Mouse (Mus musculus) stomach, embryonic 16.5 days (tissue): ENCODE data around the gene Parp6. TPM values are rescaled to one million over a fixed set of nuclear protein-coding genes. Genes with fewer than 3 reads are reported as not detected.

Experiments used
- ATAC-seq: fragments of 200-750 bp; cut with Nextera tagmentation; 2 replicates; pipeline ENCODE4 v1.8.0; 2017; ENCODE audit warnings: moderate number of reproducible peaks, moderate TSS enrichment; ENCODE audit not compliant: insufficient read depth, low FRiP score
- H3K27ac ChIP-seq: fragments of 300-500 bp; sonication (generic); 2 replicates; pipeline ENCODE4 v1.5.1; 2014; ENCODE audit warnings: low read length
- H3K27me3 ChIP-seq: fragments of 300-500 bp; sonication (generic); 2 replicates; pipeline ENCODE4 v1.6.1; 2014; ENCODE audit warnings: low read length, control low read depth, mixed read lengths; ENCODE audit not compliant: control insufficient read depth, insufficient read depth
- H3K36me3 ChIP-seq: fragments of 300-500 bp; sonication (generic); 2 replicates; pipeline ENCODE4 v1.6.1; 2014; ENCODE audit warnings: low read length; ENCODE audit not compliant: control insufficient read depth, insufficient read depth
- H3K4me1 ChIP-seq: fragments of 300-500 bp; sonication (generic); 2 replicates; pipeline ENCODE4 v1.6.1; 2014; ENCODE audit warnings: low read length, control low read depth, mixed read lengths; ENCODE audit not compliant: control insufficient read depth, insufficient read depth
- H3K4me2 ChIP-seq: fragments of 300-500 bp; sonication (generic); 2 replicates; pipeline ENCODE4 v1.6.1; 2014; ENCODE audit warnings: low read depth, low read length, mixed read lengths
- H3K4me3 ChIP-seq: fragments of 300-500 bp; sonication (generic); replicated peaks from 2 replicates; pipeline ENCODE4 v1.5.1; 2014; ENCODE audit warnings: mild to moderate bottlenecking, low read length
- H3K9ac ChIP-seq: fragments of 300-500 bp; sonication (generic); 2 replicates; pipeline ENCODE4 v1.6.1; 2014; ENCODE audit warnings: low read length
- H3K9me3 ChIP-seq: fragments of 300-500 bp; sonication (generic); replicated peaks from 2 replicates; pipeline ENCODE4 v1.6.1; 2016; ENCODE audit warnings: low read length, control low read depth; ENCODE audit not compliant: control insufficient read depth
- WGBS: fragments of 180-500 bp; shearing (Covaris S2); extraction: QIAGEN DNeasy Blood & Tissue Kit; methylation state at CpG from one replicate; pipeline ENCODE4 v1.1.7; 2014; 5-methylcytosine and 5-hydroxymethylcytosine counted together
- polyA plus RNA-seq: library from polyadenylated mRNA; unstranded; fragments of >200 nt; fragmentation: Nextera tagmentation; extraction: Ambion mirVana; gene quantifications from 2 replicates; pipeline ENCODE4 v1.2.1, GENCODE M21; 2015

Gene Parp6
- polyA plus RNA-seq, 1 experiment from 2014 or later, result 31.1 TPM

DNA sequence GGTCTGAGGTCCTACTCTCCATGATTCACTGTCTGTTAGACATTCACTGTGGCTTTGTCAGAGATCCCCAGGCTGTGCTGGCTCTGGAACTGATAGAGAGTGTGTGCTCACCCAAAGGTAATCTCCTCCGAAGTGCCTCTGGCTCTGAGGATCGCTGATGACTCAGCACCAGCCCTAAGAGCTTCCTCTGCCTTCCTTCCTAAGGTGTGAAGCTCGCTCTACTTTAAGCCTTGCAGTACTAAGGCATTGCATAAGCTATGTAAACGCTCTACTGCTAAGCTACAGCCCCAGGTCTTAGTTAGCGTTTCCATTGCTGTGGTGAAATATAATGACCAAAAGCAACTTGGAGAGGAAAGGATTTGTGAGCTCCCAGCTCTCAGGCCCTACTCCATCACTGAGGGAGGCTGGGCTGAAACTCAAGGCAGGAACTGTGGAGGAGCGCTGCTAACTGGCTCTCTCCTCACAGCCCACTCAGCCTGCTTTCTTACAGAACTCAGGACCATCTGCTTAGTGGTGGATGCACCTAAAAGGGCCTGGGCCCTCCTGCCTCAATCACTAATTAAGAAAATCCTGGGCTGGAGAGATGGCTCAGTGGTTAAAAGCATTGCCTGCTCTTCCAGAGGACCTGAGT lies 70.4 kb downstream of the Parp6 start:
- Histone ChIP-seq H3K4me3 (no peak overlapping the region), H3K27me3 (no peaks in the 10 kb centered on the region), H3K36me3 (no peaks in the 10 kb centered on the region), H3K27ac (no peak overlapping the region), H3K4me2 (no peak overlapping the region), H3K9ac (no peak overlapping the region), H3K4me1 (peaks cover 12% of the 10 kb centered on the region; the same call in 1 of the 2 replicates), H3K9me3 (no peaks in the 10 kb centered on the region)
- ATAC-seq, result no peak
- WGBS, result 27% methylated on average over 6 of the region's 6 CpGs

- Histone ChIP-seq H3K9me3 (no peaks in the 10 kb centered on the region), H3K9ac (peak overlapping the region; percentile 64), H3K4me1 (peaks cover 30% of the 10 kb centered on the region), H3K27me3 (no peaks in the 10 kb centered on the region), H3K27ac (peak overlapping the region; percentile 80), H3K4me2 (peak overlapping the region; percentile 69), H3K4me3 (peak overlapping the region; percentile 41), H3K36me3 (no peaks in the 10 kb centered on the region)
- WGBS, result 4% methylated on average over 23 of the region's 23 CpGs
- peak; percentile 82 for ATAC-seq
Measured at GRCm38 (mm10) chr9:59691635-59692094, 74.6 kb downstream of the Parp6 start.

DNA sequence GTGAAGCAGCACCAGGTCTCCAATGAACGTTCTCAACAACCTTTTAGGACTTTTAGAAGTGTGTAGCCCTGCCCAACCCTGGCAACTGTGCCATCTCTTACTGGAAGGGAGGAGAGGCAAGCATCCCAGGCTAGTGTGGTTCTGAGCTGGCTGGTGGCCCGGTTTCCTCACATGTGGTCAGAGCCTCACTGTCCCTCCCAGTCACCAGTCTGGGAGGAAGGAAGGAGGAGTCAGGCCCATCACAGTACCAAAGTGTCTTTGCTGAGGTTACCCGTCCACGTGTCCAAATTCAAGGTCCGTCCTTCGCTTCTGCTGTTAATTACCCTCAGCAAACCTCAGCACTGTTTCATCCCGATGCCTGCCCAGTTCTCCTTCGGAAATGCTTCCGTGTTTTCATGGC lies 75.1 kb downstream of the Parp6 start:
- Histone ChIP-seq H3K27me3 (no peaks in the 10 kb centered on the region), H3K4me2 (peak overlapping the region; percentile 69), H3K9me3 (no peaks in the 10 kb centered on the region), H3K27ac (peak overlapping the region; percentile 80), H3K4me3 (peak overlapping the region; percentile 41), H3K36me3 (no peaks in the 10 kb centered on the region), H3K9ac (peak overlapping the region; percentile 64), H3K4me1 (peaks cover 30% of the 10 kb centered on the region)
- 40% methylated on average over 9 of the region's 9 CpGs for WGBS
- peak; percentile 30; the same call in 1 of the 2 replicates for ATAC-seq

DNA sequence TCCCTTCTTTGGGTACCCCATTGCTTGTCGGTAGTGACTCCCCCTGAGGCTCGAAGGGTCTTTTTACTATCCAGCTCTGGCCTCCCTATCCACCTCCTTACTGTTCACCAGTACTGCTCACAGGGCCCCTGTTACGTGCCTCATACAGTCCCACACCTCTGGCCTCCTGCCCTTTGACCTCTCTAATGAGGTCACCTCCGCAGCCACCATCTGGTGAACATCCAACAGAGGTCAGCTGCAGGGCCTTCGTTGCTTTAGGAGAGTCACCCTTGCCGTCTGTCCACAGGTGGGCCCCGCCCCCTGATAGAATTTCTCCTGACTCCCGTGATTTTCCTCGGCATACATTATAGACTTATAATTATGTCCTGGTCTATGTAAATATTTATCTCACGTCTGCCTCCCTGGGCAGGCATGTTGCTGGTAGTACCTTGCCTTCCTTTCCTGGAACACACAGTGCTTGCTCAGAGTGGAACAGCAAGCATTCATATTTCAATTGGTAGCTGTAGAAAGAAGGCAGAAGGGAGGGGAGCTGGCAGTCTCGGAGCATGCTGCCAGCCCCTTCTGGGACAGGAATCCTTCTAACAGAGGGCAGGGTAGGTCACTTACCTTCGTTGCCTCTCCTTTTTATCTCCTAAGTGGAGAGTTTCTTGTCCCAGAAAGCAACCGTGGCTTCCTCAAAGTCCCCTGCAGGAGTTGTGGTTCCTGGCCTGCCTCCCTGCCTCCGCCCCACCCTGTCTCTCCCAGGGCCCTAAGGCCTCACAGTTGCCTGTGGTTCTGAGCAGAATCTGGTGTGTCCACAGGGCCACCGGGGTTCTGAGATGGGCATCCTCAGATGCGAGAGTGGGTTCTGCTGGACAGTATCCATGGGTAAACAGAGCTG lies 77.7 kb downstream of the Parp6 start:
- WGBS, result 27% methylated on average over 16 of the region's 16 CpGs
- Histone ChIP-seq H3K9ac (peak overlapping the region; percentile 40; the same call in 1 of the 2 replicates), H3K36me3 (no peaks in the 10 kb centered on the region), H3K9me3 (no peaks in the 10 kb centered on the region), H3K27ac (peak overlapping the region; percentile 64), H3K4me2 (no peak overlapping the region), H3K27me3 (no peaks in the 10 kb centered on the region), H3K4me1 (peaks cover 30% of the 10 kb centered on the region), H3K4me3 (no peak overlapping the region)
- 0 out of 2 replicates have a peak, but pooled peaks have one; percentile 10 for ATAC-seq

DNA sequence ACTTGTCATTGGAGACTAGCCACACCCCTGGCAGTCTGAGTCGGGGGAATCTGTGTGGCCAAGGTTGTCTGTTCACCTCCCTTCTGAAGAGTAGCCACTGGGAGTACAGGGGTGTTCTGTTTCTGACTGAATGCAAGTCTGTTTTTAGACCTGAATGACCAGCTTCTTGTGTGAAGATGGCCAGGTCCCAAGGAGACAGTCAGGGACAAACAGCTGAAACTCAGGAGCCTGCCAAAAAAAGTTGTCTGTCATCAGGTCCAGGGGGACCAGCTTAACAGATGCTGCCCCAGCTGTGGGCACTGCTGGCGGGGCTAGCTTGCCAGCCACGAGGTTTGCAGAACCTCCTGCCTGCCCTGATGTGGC lies 78.3 kb downstream of the Parp6 start:
- 41% methylated on average over 3 of the region's 3 CpGs for WGBS
- no peak overlapping the region for H3K4me3 ChIP-seq
- no peaks in the 10 kb centered on the region for H3K9me3 ChIP-seq
- H3K36me3 ChIP-seq, result no peaks in the 10 kb centered on the region
- H3K4me2 ChIP-seq, result no peak overlapping the region
- H3K4me1 ChIP-seq, result peaks cover 30% of the 10 kb centered on the region
- peak overlapping the region; percentile 64; the same call in 1 of the 2 replicates for H3K27ac ChIP-seq
- ATAC-seq, result no peak
- H3K9ac ChIP-seq, result peak overlapping the region; percentile 40; the same call in 1 of the 2 replicates
- H3K27me3 ChIP-seq, result no peaks in the 10 kb centered on the region

GRCm38 (mm10) chr9:59696381-59696780 lies 79.3 kb downstream of the Parp6 start:
- H3K9ac ChIP-seq, result no peak overlapping the region
- ATAC-seq, result no peak
- H3K4me3 ChIP-seq, result no peak overlapping the region
- H3K4me2 ChIP-seq, result no peak overlapping the region
- WGBS, result 72% methylated on average over 3 of the region's 3 CpGs
- no peaks in the 10 kb centered on the region for H3K36me3 ChIP-seq
- no peaks in the 10 kb centered on the region for H3K27me3 ChIP-seq
- no peak overlapping the region for H3K27ac ChIP-seq
- H3K9me3 ChIP-seq, result no peaks in the 10 kb centered on the region
- H3K4me1 ChIP-seq, result peaks cover 29% of the 10 kb centered on the region

Other genes with a start within 250 kb of the Parp6 start
- gene Arih1, start 130.7 kb upstream of the Parp6 start, polyA plus RNA-seq, result 9.5 and 12.3 TPM in 2 replicates
- gene Hexa, start 77.7 kb upstream of the Parp6 start, polyA plus RNA-seq, result 80.9 and 87.9 TPM in 2 replicates
- not detected in 2 replicates for gene Tmem202, start 77.4 kb upstream of the Parp6 start, polyA plus RNA-seq
- 2.7 and 2.8 TPM in 2 replicates for gene Celf6, start 39.4 kb upstream of the Parp6 start, polyA plus RNA-seq
- 1,032 and 1,108 TPM in 2 replicates for gene Pkm, start 39.1 kb downstream of the Parp6 start, polyA plus RNA-seq
- 2.2 and 3.6 TPM in 2 replicates for gene Gramd2, start 62.9 kb downstream of the Parp6 start, polyA plus RNA-seq
- gene Senp8, start 133.4 kb downstream of the Parp6 start, polyA plus RNA-seq, result 7.6 and 10.7 TPM in 2 replicates
- 13.8 and 15.0 TPM in 2 replicates for gene Myo9a, start 133.6 kb downstream of the Parp6 start, polyA plus RNA-seq